Mouse (Mus musculus) liver, postnatal 0 days (tissue): ENCODE measurements around the gene Rasal2. TPM values are rescaled to one million over a fixed set of nuclear protein-coding genes. Genes with fewer than 3 reads are reported as not detected.
A peak's percentile ranks its signal among the peaks of the same experiment; 100 is the strongest.

ENCODE experiments used
- ATAC-seq: fragments of 200-750 bp; cut with Nextera tagmentation; 2 replicates; pipeline ENCODE4 v1.8.0; 2017; ENCODE audit warnings: mild to moderate bottlenecking, moderate library complexity
- DNase-seq: peaks from one replicate; pipeline ENCODE4 v3.0.0-alpha.2; 2016
- H3K27ac ChIP-seq: fragments of 300-500 bp; sonication (generic); 2 replicates; pipeline ENCODE4 v1.5.1; 2014; ENCODE audit warnings: antibody characterized with exemption, moderate library complexity, mild to moderate bottlenecking, low read depth
- H3K27me3 ChIP-seq: fragments of 300-500 bp; sonication (generic); 2 replicates; pipeline ENCODE4 v1.6.1; 2014; ENCODE audit warnings: low read length, control low read depth, mixed read lengths; ENCODE audit not compliant: insufficient read depth
- H3K36me3 ChIP-seq: fragments of 300-500 bp; sonication (generic); replicated peaks from 2 replicates; pipeline ENCODE4 v1.6.1; 2014; ENCODE audit warnings: mild to moderate bottlenecking, control low read depth, low read length, moderate library complexity, mixed read lengths; ENCODE audit not compliant: insufficient read depth
- H3K4me1 ChIP-seq: fragments of 300-500 bp; sonication (generic); 2 replicates; pipeline ENCODE4 v1.6.1; 2014; ENCODE audit warnings: antibody characterized with exemption, mild to moderate bottlenecking, control low read depth; ENCODE audit not compliant: insufficient read depth
- H3K4me2 ChIP-seq: fragments of 300-500 bp; sonication (generic); 2 replicates; pipeline ENCODE4 v1.6.1; 2014; ENCODE audit warnings: low read depth, mild to moderate bottlenecking, low read length, moderate library complexity, mixed read lengths
- H3K4me3 ChIP-seq: fragments of 300-500 bp; sonication (generic); 2 replicates; pipeline ENCODE4 v1.5.1; 2014; ENCODE audit warnings: low read depth, low read length
- H3K9ac ChIP-seq: fragments of 300-500 bp; sonication (generic); replicated peaks from 2 replicates; pipeline ENCODE4 v1.6.1; 2014; ENCODE audit warnings: mild to moderate bottlenecking, moderate library complexity
- H3K9me3 ChIP-seq: fragments of 300-500 bp; sonication (generic); 2 replicates; pipeline ENCODE4 v1.6.1; 2016; ENCODE audit warnings: mild to moderate bottlenecking, control low read depth, low read length, mixed read lengths
- CTCF ChIP-seq: sonication (generic); IDR thresholded peaks from 2 replicates; pipeline ENCODE4 v1.5.1; 2016; ENCODE audit warnings: antibody characterized with exemption, low read depth
- EP300 ChIP-seq: IDR thresholded peaks from 2 replicates; pipeline ENCODE4 v1.6.1; 2016; ENCODE audit warnings: antibody characterized with exemption, low read depth, mild to moderate bottlenecking
- WGBS: fragments of 180-500 bp; shearing (Covaris S2); extraction: QIAGEN DNeasy Blood & Tissue Kit; methylation state at CpG from one replicate; pipeline ENCODE4 v1.1.7; 2014; ENCODE audit not compliant: insufficient replicate concordance; 5-methylcytosine and 5-hydroxymethylcytosine counted together
- polyA plus RNA-seq: library from polyadenylated mRNA; unstranded; fragments of >200 nt; fragmentation: Nextera tagmentation; extraction: Ambion mirVana; gene quantifications from 2 replicates; pipeline ENCODE4 v1.2.1, GENCODE M21; 2015

Rasal2 gene
- polyA plus RNA-seq, 1 experiment from 2014 or later = 10.7 TPM

- no peak overlapping the region for H3K9ac ChIP-seq
- H3K4me1 ChIP-seq = 0 out of 2 replicates have a peak, but pooled peaks cover 4% of the 10 kb centered on the region
- DNase-seq (no peak), ATAC-seq (no peak)
- WGBS = 70% methylated on average over 3 of the region's 3 CpGs
- H3K27ac ChIP-seq = no peak overlapping the region
- H3K27me3 ChIP-seq = no peaks in the 10 kb centered on the region
- H3K4me2 ChIP-seq = no peak overlapping the region
- H3K36me3 ChIP-seq = no peaks in the 10 kb centered on the region
- no peaks in the 10 kb centered on the region for H3K9me3 ChIP-seq
- TF ChIP-seq CTCF = no peak
- TF ChIP-seq EP300 = no peak
- H3K4me3 ChIP-seq = no peak overlapping the region
Measured at GRCm38 (mm10) chr1:157090835-157091234, 321.6 kb downstream of the Rasal2 start.

GRCm38 (mm10) chr1:157086097-157086994 lies 326.0 kb downstream of the Rasal2 start:
- Histone ChIP-seq H3K4me1 (peaks cover 4% of the 10 kb centered on the region; the same call in 1 of the 2 replicates), H3K9ac (peak overlapping the region; percentile 41; the same call in 1 of the 2 replicates), H3K4me3 (peak overlapping the region; percentile 50), H3K9me3 (no peaks in the 10 kb centered on the region), H3K27me3 (no peaks in the 10 kb centered on the region), H3K4me2 (peak overlapping the region; percentile 79), H3K36me3 (no peaks in the 10 kb centered on the region), H3K27ac (no peak overlapping the region)
- ATAC-seq = peak; percentile 66
- no peak for TF ChIP-seq EP300
- TF ChIP-seq CTCF = peak; percentile 85
- 7% methylated on average over 25 of the region's 25 CpGs for WGBS
- peak; percentile 81 for DNase-seq

Other genes starting within 250 kb of the Rasal2 start
- 9.5 TPM in 2 replicates for gene Cryzl2, start 46.0 kb upstream of the Rasal2 start, polyA plus RNA-seq
- 14.7 and 14.9 TPM in 2 replicates for gene Sec16b, start 94.1 kb upstream of the Rasal2 start, polyA plus RNA-seq